Mouse (Mus musculus) hindbrain, postnatal 0 days (tissue): Measurements from ENCODE around the gene Prex1. TPM values are rescaled to one million over a fixed set of nuclear protein-coding genes. Genes with fewer than 3 reads are reported as not detected.
"Not testable (repeated sequence)": the region's sequence is repeated elsewhere in the genome, so short reads cannot be mapped to it uniquely, and the experiment has no call there.

Experiments
- ATAC-seq: fragments of 200-750 bp; cut with Nextera tagmentation; 2 replicates; pipeline ENCODE4 v1.8.0; 2017; ENCODE audit warnings: mild to moderate bottlenecking, moderate TSS enrichment, moderate library complexity
- DNase-seq: peaks from one replicate; pipeline ENCODE4 v3.0.0-alpha.2; 2015; ENCODE audit warnings: low spot score
- H3K27ac ChIP-seq: fragments of 300-500 bp; sonication (generic); 2 replicates; pipeline ENCODE4 v1.5.1; 2014; ENCODE audit warnings: mild to moderate bottlenecking
- H3K27me3 ChIP-seq: fragments of 300-500 bp; sonication (generic); 2 replicates; pipeline ENCODE4 v1.6.1; 2014; ENCODE audit warnings: low read length, mixed read lengths; ENCODE audit not compliant: insufficient read depth
- H3K36me3 ChIP-seq: fragments of 300-500 bp; sonication (generic); 2 replicates; pipeline ENCODE4 v1.6.1; 2014; ENCODE audit warnings: low read length, mixed read lengths; ENCODE audit not compliant: insufficient read depth
- H3K4me1 ChIP-seq: fragments of 300-500 bp; sonication (generic); 2 replicates; pipeline ENCODE4 v1.6.1; 2014; ENCODE audit warnings: antibody characterized with exemption, low read length, mixed read lengths; ENCODE audit not compliant: insufficient read depth
- H3K4me2 ChIP-seq: fragments of 300-500 bp; sonication (generic); 2 replicates; pipeline ENCODE4 v1.6.1; 2014; ENCODE audit warnings: low read depth, mild to moderate bottlenecking, low read length, moderate library complexity, mixed read lengths
- H3K4me3 ChIP-seq: fragments of 300-500 bp; sonication (generic); 2 replicates; pipeline ENCODE4 v1.5.1; 2014; ENCODE audit warnings: low read length
- H3K9ac ChIP-seq: fragments of 300-500 bp; sonication (generic); replicated peaks from 2 replicates; pipeline ENCODE4 v1.6.1; 2014; ENCODE audit warnings: mild to moderate bottlenecking, low read length, moderate library complexity, mixed read lengths
- H3K9me3 ChIP-seq: fragments of 300-500 bp; sonication (generic); 2 replicates; pipeline ENCODE4 v1.6.1; 2016; ENCODE audit warnings: low read length, mixed read lengths
- CTCF ChIP-seq: IDR thresholded peaks from 2 replicates; pipeline ENCODE4 v1.5.1; 2016; ENCODE audit warnings: antibody characterized with exemption, control low read depth, low read depth
- WGBS: fragments of 180-500 bp; shearing (Covaris S2); extraction: QIAGEN DNeasy Blood & Tissue Kit; methylation state at CpG from one replicate; pipeline ENCODE4 v1.1.7; 2014; 5-methylcytosine and 5-hydroxymethylcytosine counted together
- polyA plus RNA-seq: library from polyadenylated mRNA; unstranded; fragments of >200 nt; fragmentation: Nextera tagmentation; extraction: Ambion mirVana; gene quantifications from 2 replicates; pipeline ENCODE4 v1.2.1, GENCODE M21; 2015
- total RNA-seq: library from RNA; depleted of rRNA; stranded (reverse); fragments of >200 nt; gene quantifications from 2 replicates; pipeline ENCODE4 v1.2.3, GENCODE M21; 2014

The Prex1 gene
- total and polyA plus RNA-seq, 2 experiments from 2014 or later = 24.2 to 63.2 TPM

DNA sequence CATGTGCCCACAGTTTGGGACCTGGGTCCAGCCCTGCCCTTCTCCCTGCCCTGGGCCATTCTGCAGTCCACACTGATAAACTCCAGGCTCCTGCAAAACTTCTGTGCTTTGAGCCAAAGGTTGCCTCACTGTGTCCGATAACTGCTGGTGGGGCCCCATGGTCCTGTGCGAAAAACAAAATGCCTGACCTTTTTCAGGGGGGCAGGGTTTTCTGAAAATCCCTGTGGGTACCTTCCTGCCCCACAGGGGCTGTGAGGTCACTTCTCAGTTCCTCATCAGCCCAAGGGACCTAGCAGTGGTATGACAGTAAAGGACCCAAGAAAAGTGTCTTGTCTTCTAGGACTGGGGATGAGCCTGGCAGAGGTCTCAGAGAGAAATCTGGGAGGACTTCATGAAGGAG, 19.2 kb upstream of the Prex1 start:
- H3K9ac ChIP-seq = no peak overlapping the region
- H3K9me3 ChIP-seq = no peaks in the 10 kb centered on the region
- H3K4me3 ChIP-seq = no peak overlapping the region
- WGBS = 93% methylated on average over 2 of the region's 2 CpGs
- H3K4me1 ChIP-seq = peaks cover 10% of the 10 kb centered on the region; the same call in 1 of the 2 replicates
- H3K36me3 ChIP-seq = no peaks in the 10 kb centered on the region
- H3K27me3 ChIP-seq = no peaks in the 10 kb centered on the region
- DNase-seq (no peak), ATAC-seq (no peak)
- H3K4me2 ChIP-seq = no peak overlapping the region
- TF ChIP-seq CTCF = no peak
- no peak overlapping the region for H3K27ac ChIP-seq

- no peak overlapping the region for H3K4me3 ChIP-seq
- WGBS = 86% methylated on average over 4 of the region's 4 CpGs
- no peak for ATAC-seq
- H3K4me2 ChIP-seq = no peak overlapping the region
- H3K4me1 ChIP-seq = peaks cover 10% of the 10 kb centered on the region; the same call in 1 of the 2 replicates
- no peaks in the 10 kb centered on the region for H3K36me3 ChIP-seq
- H3K27ac ChIP-seq = no peak overlapping the region
- DNase-seq = no peak
- no peaks in the 10 kb centered on the region for H3K9me3 ChIP-seq
- TF ChIP-seq CTCF = no peak
- no peak overlapping the region for H3K9ac ChIP-seq
- no peaks in the 10 kb centered on the region for H3K27me3 ChIP-seq
These were observed 18.5 kb upstream of the Prex1 start for GRCm38 (mm10) chr2:166732146-166732545.

GRCm38 (mm10) chr2:166731102-166731883, 17.7 kb upstream of the Prex1 start:
- H3K9me3 ChIP-seq, H3K4me3 ChIP-seq, ATAC-seq, DNase-seq, H3K9ac ChIP-seq, H3K4me2 ChIP-seq, H3K27me3 ChIP-seq, H3K36me3 ChIP-seq: not testable (repeated sequence)
- H3K27ac ChIP-seq = 0 out of 2 replicates have a peak overlapping the region, but pooled peaks have one; percentile 66
- 76% methylated on average over 1 of the region's 1 CpGs for WGBS
- H3K4me1 ChIP-seq = peaks cover 10% of the 10 kb centered on the region; the same call in 1 of the 2 replicates

GRCm38 (mm10) chr2:166730567-166730915, 16.9 kb upstream of the Prex1 start:
- no peak for DNase-seq
- peak overlapping the region; percentile 21; the same call in 1 of the 2 replicates for H3K9ac ChIP-seq
- no peaks in the 10 kb centered on the region for H3K27me3 ChIP-seq
- TF ChIP-seq CTCF = no peak
- H3K9me3 ChIP-seq = no peaks in the 10 kb centered on the region
- no peak overlapping the region for H3K4me3 ChIP-seq
- H3K36me3 ChIP-seq = no peaks in the 10 kb centered on the region
- 45% methylated on average over 6 of the region's 6 CpGs for WGBS
- peak overlapping the region; percentile 66 for H3K27ac ChIP-seq
- H3K4me1 ChIP-seq = peaks cover 10% of the 10 kb centered on the region; the same call in 1 of the 2 replicates
- H3K4me2 ChIP-seq = no peak overlapping the region
- no peak for ATAC-seq

GRCm38 (mm10) chr2:166729656-166730566, 16.3 kb upstream of the Prex1 start:
- DNase-seq (peak; percentile 69), ATAC-seq (peak; percentile 77)
- Histone ChIP-seq H3K4me3 (no peak overlapping the region), H3K36me3 (no peaks in the 10 kb centered on the region), H3K4me1 (peaks cover 10% of the 10 kb centered on the region; the same call in 1 of the 2 replicates), H3K9me3 (no peaks in the 10 kb centered on the region), H3K9ac (peak overlapping the region; percentile 21), H3K27ac (peak overlapping the region; percentile 66), H3K4me2 (0 out of 2 replicates have a peak overlapping the region, but pooled peaks have one; percentile 16), H3K27me3 (no peaks in the 10 kb centered on the region)
- no peak for TF ChIP-seq CTCF
- WGBS = 9% methylated on average over 19 of the region's 19 CpGs

GRCm38 (mm10) chr2:166729045-166729444, 15.4 kb upstream of the Prex1 start:
- Histone ChIP-seq H3K4me1 (peaks cover 10% of the 10 kb centered on the region; the same call in 1 of the 2 replicates), H3K9ac (no peak overlapping the region), H3K4me2 (no peak overlapping the region), H3K27me3 (no peaks in the 10 kb centered on the region), H3K9me3 (no peaks in the 10 kb centered on the region), H3K27ac (no peak overlapping the region), H3K36me3 (no peaks in the 10 kb centered on the region), H3K4me3 (no peak overlapping the region)
- no peak for TF ChIP-seq CTCF
- ATAC-seq (no peak), DNase-seq (peak; percentile 61)
- 26% methylated on average over 3 of the region's 3 CpGs for WGBS
